ENCODE assay signal across 11 mouse cellular contexts in genomic region chr1:64116746-64117455, GRCm38 (mm10). TPM values are rescaled to one million over a fixed set of nuclear protein-coding genes. Genes with fewer than 3 reads are reported as not detected.
DNase-seq lines count a peak whose midpoint lies in the region; ATAC-seq and TF ChIP-seq lines count a peak whose summit lies in the region.
"Had no signal": no experiment of that assay in that cellular context is flagged by ENCODE, and none has a peak within 500 bp of the region (broad histone marks: within the 10 kb centered on the region; RNA-seq: fewer than 3 reads in every experiment).

No protein-coding gene starts in this region.

- peaks cover 11% of the 10 kb centered on the region; the same call in 1 of the 2 replicates for H3K4me1 ChIP-seq in cerebellum, adult 2 months (ENCODE audit: control insufficient read depth, insufficient read depth, low read length)
- peaks cover 30% of the 10 kb centered on the region for H3K4me1 ChIP-seq in forebrain, embryonic 14.5 days (ENCODE audit: control insufficient read depth, insufficient read depth, low read length)
- peaks cover 45% of the 10 kb centered on the region for H3K4me1 ChIP-seq in midbrain, embryonic 14.5 days (ENCODE audit: control insufficient read depth, insufficient read depth, low read length)

- no peaks in the 10 kb centered on the region for H3K9me3 ChIP-seq in forebrain, embryonic 14.5 days (replicated peaks; ENCODE audit: control insufficient read depth, low read length)
- H3K9me3 ChIP-seq in midbrain, embryonic 14.5 days (ENCODE audit: control insufficient read depth, low read length), result no peaks in the 10 kb centered on the region
- H3K9me3 ChIP-seq: limb, embryonic 12.5 days had no signal

- ATAC-seq in forebrain, embryonic 14.5 days, result no peak
- ATAC-seq in midbrain, embryonic 14.5 days (ENCODE audit: low FRiP score, low TSS enrichment), result no peak

- no peak for TF ChIP-seq POLR2A in cerebellum, adult 2 months (IDR thresholded peaks at IDR 0.05; ENCODE audit: borderline replicate concordance, insufficient read depth, low read length)

- TF ChIP-seq CTCF in cerebellum, adult 2 months (IDR thresholded peaks at IDR 0.05; ENCODE audit: borderline replicate concordance, insufficient read depth, low read depth, low read length), result no peak
- TF ChIP-seq CTCF in left cerebral cortex, adult 2 months (IDR thresholded peaks at IDR 0.05), result no peak

- intact Hi-C loops in left cerebral cortex, adult 2 months (cut with DNase I), result loop anchor here (5.0 kb wide), 1 partner anchor 40 kb away; no protein-coding TSS in a partner anchor

- H3K27ac ChIP-seq in cerebellum, adult 2 months (ENCODE audit: insufficient read depth, low read length), result peak overlapping the region; percentile 15; the same call in 1 of the 2 replicates
- peak overlapping the region; percentile 98 for H3K27ac ChIP-seq in left cerebral cortex, adult 2 months
- H3K27ac ChIP-seq in forebrain, embryonic 14.5 days (ENCODE audit: low read depth, low read length), result no peak overlapping the region; the same call in 1 of the 2 replicates
- H3K27ac ChIP-seq in midbrain, embryonic 14.5 days (replicated peaks; ENCODE audit: low read depth, low read length), result peak overlapping the region; percentile 73
- H3K27ac ChIP-seq: limb, embryonic 12.5 days had no signal

- WGBS in cerebellum, adult 2 months, result 5% methylated on average over 6 of the region's 6 CpGs
- WGBS in forebrain, embryonic 14.5 days, result 17% methylated on average over 6 of the region's 6 CpGs
- 49% methylated on average over 6 of the region's 6 CpGs for WGBS in midbrain, embryonic 14.5 days

- peak overlapping the region; percentile 49 for H3K9ac ChIP-seq in forebrain, embryonic 14.5 days (ENCODE audit: low read length)
- peak overlapping the region; percentile 100 for H3K9ac ChIP-seq in midbrain, embryonic 14.5 days (replicated peaks; ENCODE audit: low read length)
- H3K9ac ChIP-seq: limb, embryonic 12.5 days had no signal

- peak; percentile 50 to 52 for DNase-seq in cerebellum, adult 2 months
- no peak for DNase-seq in cerebellum, adult 11-12 months
- DNase-seq in left cerebral cortex, adult 2 months (ENCODE audit: extremely low spot score in 1 of 2, low spot score in 2 of 2), result no peak
- DNase-seq in left cerebral cortex, adult 11 months (ENCODE audit: low spot score), result no peak
- peak; percentile 54 for DNase-seq in forebrain, embryonic 14.5 days (ENCODE audit: low spot score)
- DNase-seq in midbrain, embryonic 14.5 days, result peak; percentile 52
- no peak for DNase-seq in thymus, postnatal 36 days
- no peak for DNase-seq in gastrocnemius, adult 8-10 months (ENCODE audit: low spot score in 2 of 2)
- DNase-seq: adrenal gland, postnatal 10 days; kidney, adult 18-20 months had no signal

- peak overlapping the region; percentile 20 for H3K4me3 ChIP-seq in cerebellum, adult 2 months (replicated peaks; ENCODE audit: insufficient read depth, low read depth, low read length)
- H3K4me3 ChIP-seq in left cerebral cortex, adult 2 months, result peak overlapping the region; percentile 71
- peak overlapping the region; percentile 72 for H3K4me3 ChIP-seq in forebrain, embryonic 14.5 days (ENCODE audit: low read depth, low read length)
- H3K4me3 ChIP-seq in midbrain, embryonic 14.5 days (replicated peaks; ENCODE audit: low read depth, low read length), result peak overlapping the region; percentile 84
- H3K4me3 ChIP-seq: limb, embryonic 12.5 days had no signal

- no peaks in the 10 kb centered on the region for H3K27me3 ChIP-seq in cerebellum, adult 2 months (ENCODE audit: control insufficient read depth, insufficient read depth, low read length)
- no peaks in the 10 kb centered on the region for H3K27me3 ChIP-seq in forebrain, embryonic 14.5 days (replicated peaks; ENCODE audit: control insufficient read depth, insufficient read depth, low read length)
- no peaks in the 10 kb centered on the region for H3K27me3 ChIP-seq in midbrain, embryonic 14.5 days (ENCODE audit: control insufficient read depth, insufficient read depth, low read length)
- H3K27me3 ChIP-seq: limb, embryonic 12.5 days had no signal

- no peaks in the 10 kb centered on the region for H3K36me3 ChIP-seq in forebrain, embryonic 14.5 days (ENCODE audit: control insufficient read depth, insufficient read depth, low read length)
- no peaks in the 10 kb centered on the region for H3K36me3 ChIP-seq in midbrain, embryonic 14.5 days (ENCODE audit: control insufficient read depth, insufficient read depth, low read length)
- H3K36me3 ChIP-seq: limb, embryonic 12.5 days had no signal

- peak overlapping the region; percentile 59 for H3K4me2 ChIP-seq in forebrain, embryonic 14.5 days (ENCODE audit: low read length)
- H3K4me2 ChIP-seq in midbrain, embryonic 14.5 days (ENCODE audit: low read length), result peak overlapping the region; percentile 59
- H3K4me2 ChIP-seq: limb, embryonic 12.5 days had no signal

RNA-seq across cellular contexts. Expression of gene Klf7, which starts 5.2 kb away (rescaled TPM):
- 19.7 and 21.5 TPM in 2 replicates for polyA plus RNA-seq in cerebellum, adult 2 months (2012; rRNA removed)
- 10 to 100 TPM; 41.1 to 46.5 TPM for total RNA-seq in left cerebral cortex, adult 2 months (2021)
- 63.1 and 91.4 TPM in 2 replicates for polyA plus RNA-seq in forebrain, embryonic 14.5 days (2014; fragmentation: Nextera tagmentation; extraction: Ambion mirVana)
- 86.1 and 95.5 TPM in 2 replicates for polyA plus RNA-seq in midbrain, embryonic 14.5 days (2014; fragmentation: Nextera tagmentation; extraction: Ambion mirVana)
- total RNA-seq in gastrocnemius, adult 8-10 months (2022), result 1 to 10 TPM; 4.6 to 7.0 (median 5.4) TPM

Comparison
In these comparisons a context has a peak if more than half of its experiments do, and no peak if none do; other contexts are left out.
1. DNase-seq: peak in cerebellum, adult 2 months (2 of 2), forebrain, embryonic 14.5 days (single experiment) and midbrain, embryonic 14.5 days (single experiment); none in cerebellum, adult 11-12 months (single experiment), left cerebral cortex, adult 2 months (0 of 2), left cerebral cortex, adult 11 months (single experiment), thymus, postnatal 36 days (0 of 2) and gastrocnemius, adult 8-10 months (0 of 2).
2. H3K4me3 ChIP-seq: peak in every context shown above with its lines; median percentile 84 in midbrain, embryonic 14.5 days; 72 in forebrain, embryonic 14.5 days; 71 in left cerebral cortex, adult 2 months; 20 in cerebellum, adult 2 months.